Mouse (Mus musculus) megakaryocyte, embryonic 14.5 days (primary cell): ENCODE data around the gene Yipf1. TPM values are rescaled to one million over a fixed set of nuclear protein-coding genes. Genes with fewer than 3 reads are reported as not detected.
"Not testable (repeated sequence)": the region's sequence is repeated elsewhere in the genome, so short reads cannot be mapped to it uniquely, and the experiment has no call there.

Experiments used
- H3K27me3 ChIP-seq: replicated peaks from 2 replicates; pipeline ENCODE3; 2012; ENCODE audit warnings: inconsistent platforms
- H3K36me3 ChIP-seq: replicated peaks from 2 replicates; pipeline ENCODE3; 2012; ENCODE audit warnings: low read length, inconsistent platforms, mixed read lengths
- H3K4me1 ChIP-seq: 2 replicates; pipeline ENCODE4 v1.6.1; 2012; ENCODE audit warnings: inconsistent platforms
- H3K4me3 ChIP-seq: replicated peaks from 2 replicates; pipeline ENCODE3; 2012; ENCODE audit warnings: moderate library complexity, mild to moderate bottlenecking, inconsistent platforms
- H3K9me3 ChIP-seq: 2 replicates; pipeline ENCODE4 v1.6.1; 2012; ENCODE audit warnings: inconsistent platforms
- FLI1 ChIP-seq: IDR thresholded peaks from 2 replicates; pipeline ENCODE4 v1.6.1; 2012; ENCODE audit warnings: low read length, inconsistent platforms, mixed read lengths
- GATA1 ChIP-seq: IDR thresholded peaks from 3 replicates; pipeline ENCODE4 v1.6.1; 2012; ENCODE audit warnings: mixed read lengths, low read length, inconsistent platforms, borderline replicate concordance
- polyA plus RNA-seq: library from polyadenylated mRNA; stranded (reverse); fragments of >175 nt; gene quantifications from 2 replicates; pipeline ENCODE4 v1.2.3, GENCODE M21; 2012; ENCODE audit warnings: low replicate concordance; ENCODE audit not compliant: insufficient read depth

Gene Yipf1
- polyA plus RNA-seq, 1 experiment: 16.3 TPM

DNA sequence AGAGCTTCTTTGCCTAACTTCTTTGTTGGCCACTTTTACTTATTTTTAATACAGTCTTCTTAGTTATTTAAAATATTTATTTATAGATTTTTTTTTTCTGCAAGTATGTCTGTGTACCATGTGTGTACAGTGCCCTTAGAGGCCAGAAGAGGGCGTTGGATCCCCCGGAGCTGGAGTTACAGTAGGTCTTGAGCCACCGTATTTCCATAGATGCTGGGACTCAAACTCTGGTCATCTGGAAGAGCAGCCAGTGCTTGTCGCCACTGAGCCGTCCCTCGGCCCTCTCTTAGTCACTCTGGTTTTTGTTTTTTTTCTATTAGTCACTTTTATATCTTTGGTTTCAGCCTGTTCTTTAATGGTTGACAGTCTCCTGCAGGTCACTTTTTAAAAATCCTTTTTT lies 49.4 kb downstream of the Yipf1 start:
- Histone ChIP-seq H3K4me3 (no peak overlapping the region), H3K27me3 (no peaks in the 10 kb centered on the region), H3K36me3 (peaks cover 37% of the 10 kb centered on the region), H3K9me3 (peaks cover under 1% of the 10 kb centered on the region), H3K4me1 (peaks cover 74% of the 10 kb centered on the region)
- TF ChIP-seq FLI1: no peak
- no peak for TF ChIP-seq GATA1

DNA sequence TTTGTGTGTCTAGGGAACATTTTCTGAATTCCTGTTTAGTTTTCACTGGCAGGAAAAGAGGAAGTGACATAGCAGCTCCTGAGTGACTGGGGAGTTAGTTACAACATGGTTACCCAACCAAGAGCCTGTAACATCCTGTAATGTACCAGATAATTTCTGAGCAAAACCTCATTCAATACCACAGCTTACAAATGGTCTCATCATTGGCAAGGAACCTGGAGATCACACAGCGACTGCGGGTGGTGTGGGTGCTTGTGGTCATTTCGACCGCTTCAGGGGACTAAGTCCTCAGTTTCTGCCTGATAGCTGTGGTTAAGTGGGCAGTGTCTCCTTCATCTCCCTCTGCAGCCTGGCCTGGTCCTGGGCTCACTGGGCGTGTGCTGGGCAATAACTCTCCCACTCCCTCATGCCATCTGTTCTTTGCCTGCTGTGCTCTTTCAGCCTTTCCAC lies 50.1 kb downstream of the Yipf1 start:
- Histone ChIP-seq H3K9me3 (no peaks in the 10 kb centered on the region), H3K27me3 (no peaks in the 10 kb centered on the region), H3K4me3 (peak overlapping the region; percentile 87)

DNA sequence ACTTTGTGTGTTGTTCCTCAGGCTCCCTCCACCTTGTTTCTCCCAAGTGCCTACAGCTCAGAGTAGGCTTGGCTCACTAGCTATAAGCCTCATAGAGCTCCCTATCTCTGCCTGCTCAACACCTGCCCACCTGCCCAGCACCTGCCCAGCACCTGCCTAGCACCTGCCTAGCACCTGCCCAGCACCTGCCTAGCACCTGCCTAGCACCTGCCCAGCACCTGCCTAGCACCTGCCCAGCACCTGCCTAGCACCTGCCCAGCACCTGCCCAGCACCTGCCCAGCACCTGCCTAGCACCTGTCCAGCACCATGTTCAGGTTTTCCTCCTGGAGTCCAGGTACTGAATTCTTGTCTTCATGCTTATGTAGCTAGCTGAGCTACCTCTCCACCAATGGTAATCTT lies 52.2 kb downstream of the Yipf1 start:
- Histone ChIP-seq H3K36me3 (peaks cover 31% of the 10 kb centered on the region), H3K4me1 (peaks cover 70% of the 10 kb centered on the region)
- H3K27me3 ChIP-seq, H3K9me3 ChIP-seq, H3K4me3 ChIP-seq: not testable (repeated sequence)

More for the DNA sequence above, 50.1 kb downstream of the Yipf1 start:
- TF ChIP-seq GATA1 (peak; percentile 52; the same call in 1 of the 3 replicates), FLI1 (peak; percentile 20; the same call in 1 of the 2 replicates)
- H3K4me1 ChIP-seq: peaks cover 77% of the 10 kb centered on the region
- H3K36me3 ChIP-seq: peaks cover 31% of the 10 kb centered on the region

DNA sequence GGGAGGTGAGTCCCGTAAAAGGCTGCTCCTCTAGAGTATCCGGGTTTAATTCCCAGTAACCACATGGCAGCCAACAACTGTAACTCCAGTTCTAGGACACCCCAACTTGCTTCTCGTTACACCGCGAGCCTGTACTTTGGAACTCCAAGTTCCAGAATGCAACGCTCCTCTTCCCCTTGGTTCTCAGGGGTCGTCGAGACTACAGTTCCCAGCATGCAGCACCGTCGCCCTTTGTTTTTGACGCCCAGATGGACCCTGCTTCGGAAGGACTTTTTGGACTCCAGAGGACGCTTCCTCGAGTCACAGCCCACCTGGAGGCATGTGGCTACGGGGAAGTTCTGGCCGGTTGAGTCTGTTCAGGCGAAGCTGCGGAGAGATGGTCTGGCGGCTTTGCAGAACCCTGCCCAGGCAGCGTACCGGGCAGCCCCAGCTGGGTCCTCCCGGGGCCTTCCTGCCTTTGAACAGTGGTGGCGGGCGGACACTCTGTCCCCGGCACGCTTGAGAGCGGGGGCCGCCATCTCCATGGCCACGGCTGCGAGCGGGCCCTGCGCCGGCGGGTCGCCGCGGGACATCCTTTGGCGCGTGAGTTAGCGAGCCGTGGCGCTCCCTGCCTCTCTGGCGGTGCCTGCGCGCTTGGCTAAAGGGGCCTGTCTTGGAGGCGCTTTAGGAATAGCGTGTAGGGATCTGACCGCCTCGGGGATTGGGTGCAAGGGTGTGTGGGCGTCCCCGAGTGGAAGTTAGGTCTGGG lies 53.6 kb downstream of the Yipf1 start, which contains the start of gene Ndc1:
Gene Ndc1 (plus strand): TSS at position 218 of the 748 bp plus-strand sequence.
- Histone ChIP-seq H3K9me3 (no peaks in the 10 kb centered on the region), H3K4me3 (peak within 1 kb of the TSS; percentile 96), H3K4me1 (peaks cover 61% of the 10 kb centered on the region), H3K27me3 (no peaks in the 10 kb centered on the region), H3K36me3 (peaks cover 33% of the 10 kb centered on the region)
- TF ChIP-seq GATA1: no peak
- 0 out of 2 replicates have a peak, but pooled peaks have one; percentile 10 for TF ChIP-seq FLI1

DNA sequence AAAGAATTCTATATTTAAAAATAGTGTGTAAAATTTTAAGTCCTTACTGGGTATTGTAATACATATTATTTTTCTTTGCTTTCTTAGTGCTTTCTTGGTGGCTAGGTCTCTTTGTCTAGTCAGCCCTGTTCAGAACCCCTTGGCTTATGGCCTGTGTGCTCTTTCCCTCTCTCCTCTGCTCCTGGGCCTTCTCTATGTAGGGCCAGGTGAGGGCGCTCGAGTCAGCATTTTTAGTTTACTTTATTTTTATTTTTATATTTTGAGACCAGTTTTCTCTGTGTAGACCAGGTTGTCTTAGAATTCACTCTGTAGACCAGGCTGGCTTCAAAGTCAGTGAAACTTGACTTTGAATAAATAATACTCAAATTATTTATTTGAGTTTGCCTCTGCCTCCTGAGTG lies 58.1 kb downstream of the Yipf1 start:
- no peak overlapping the region for H3K4me3 ChIP-seq
- TF ChIP-seq FLI1 (no peak), GATA1 (no peak)
- no peaks in the 10 kb centered on the region for H3K27me3 ChIP-seq
- H3K9me3 ChIP-seq: no peaks in the 10 kb centered on the region
- H3K36me3 ChIP-seq: peaks cover 72% of the 10 kb centered on the region
- peaks cover 24% of the 10 kb centered on the region for H3K4me1 ChIP-seq

DNA sequence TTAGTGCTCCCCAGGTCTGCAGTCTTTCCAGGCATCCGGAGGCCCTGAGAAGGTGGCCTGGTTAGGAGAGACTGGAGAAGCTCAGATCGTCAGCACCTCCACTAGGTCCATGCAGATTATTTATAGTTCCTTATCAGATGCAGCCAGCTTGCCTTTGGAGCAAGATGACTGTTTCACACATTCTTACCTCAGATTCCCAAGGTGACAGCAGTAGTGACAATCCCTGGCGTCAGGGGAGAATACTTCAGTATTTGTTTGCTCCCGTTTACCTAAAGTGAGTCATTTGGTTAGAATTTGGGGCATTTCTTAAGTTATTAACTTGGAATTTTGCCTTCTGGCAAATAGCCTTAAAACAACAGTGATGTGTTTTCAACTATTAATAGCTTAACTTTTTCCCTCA lies 60.5 kb downstream of the Yipf1 start:
- H3K36me3 ChIP-seq: peaks cover 87% of the 10 kb centered on the region
- no peak overlapping the region for H3K4me3 ChIP-seq
- no peaks in the 10 kb centered on the region for H3K9me3 ChIP-seq
- no peaks in the 10 kb centered on the region for H3K27me3 ChIP-seq
- peaks cover 13% of the 10 kb centered on the region for H3K4me1 ChIP-seq
- TF ChIP-seq GATA1: no peak

DNA sequence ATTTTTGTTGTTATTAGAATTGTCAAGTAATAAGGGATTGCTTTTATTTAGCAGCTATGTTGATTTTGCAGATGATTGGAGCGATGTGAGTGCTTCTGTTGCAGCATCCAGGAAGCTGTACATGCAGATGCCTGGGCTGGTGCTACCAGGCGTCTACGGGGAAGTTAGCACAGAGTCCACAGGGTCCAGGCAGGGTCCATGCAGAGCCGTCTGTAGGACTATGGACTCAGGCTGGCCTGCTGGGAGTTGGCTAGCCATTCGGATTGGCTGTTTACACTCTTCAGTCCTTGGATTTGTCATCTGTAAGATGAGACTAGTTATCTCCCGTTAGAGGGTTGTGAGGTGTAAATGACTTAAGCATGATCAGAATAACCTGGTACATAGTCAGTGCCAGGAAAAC lies 64.8 kb downstream of the Yipf1 start:
- no peak for TF ChIP-seq GATA1
- no peak for TF ChIP-seq FLI1
- Histone ChIP-seq H3K9me3 (no peaks in the 10 kb centered on the region), H3K36me3 (peaks cover 86% of the 10 kb centered on the region), H3K4me1 (peaks cover 10% of the 10 kb centered on the region), H3K27me3 (no peaks in the 10 kb centered on the region), H3K4me3 (no peak overlapping the region)

DNA sequence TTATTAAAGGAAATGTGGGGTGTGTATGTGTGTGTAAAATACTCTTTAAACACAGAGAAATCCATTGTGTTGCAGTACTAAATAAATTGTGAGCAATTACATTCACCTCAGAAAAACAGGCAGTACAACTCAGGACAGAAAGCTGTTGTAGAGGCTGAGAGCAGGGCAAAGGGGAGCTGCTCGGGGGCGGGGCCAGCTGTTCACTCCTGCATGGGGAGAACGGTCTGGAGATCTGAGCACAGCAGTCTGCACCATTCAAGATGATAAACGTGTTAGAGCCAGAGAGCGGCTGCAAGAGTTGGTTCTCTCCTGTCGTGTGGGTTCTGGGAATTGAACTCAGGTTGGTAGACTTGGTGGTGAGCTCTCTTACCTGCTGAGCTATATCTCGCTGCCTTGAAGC lies 66.7 kb downstream of the Yipf1 start:
- peaks cover 86% of the 10 kb centered on the region for H3K36me3 ChIP-seq
- no peaks in the 10 kb centered on the region for H3K9me3 ChIP-seq
- peaks cover 10% of the 10 kb centered on the region for H3K4me1 ChIP-seq
- H3K4me3 ChIP-seq: no peak overlapping the region
- no peak for TF ChIP-seq FLI1
- no peaks in the 10 kb centered on the region for H3K27me3 ChIP-seq

DNA sequence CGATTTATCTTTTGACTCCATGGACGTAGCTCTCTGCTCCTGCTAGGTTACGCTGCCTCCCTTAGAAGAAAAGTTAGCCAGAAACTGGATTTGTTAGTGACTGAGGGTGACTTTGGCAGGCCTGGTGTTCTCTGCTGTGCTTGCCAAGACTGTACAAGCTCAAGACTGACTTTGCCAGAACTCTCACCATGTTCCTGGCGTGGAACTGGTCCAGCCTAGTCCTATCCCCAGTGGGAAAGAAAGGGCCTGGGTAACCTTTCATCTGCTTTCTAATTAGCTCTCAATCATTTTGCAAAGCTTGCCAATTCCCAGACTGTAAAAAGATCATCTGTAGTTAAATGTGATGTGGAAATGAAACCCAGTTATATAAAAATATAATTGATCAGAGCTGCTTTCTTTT lies 72.9 kb downstream of the Yipf1 start:
- H3K36me3 ChIP-seq: peaks cover 92% of the 10 kb centered on the region

DNA sequence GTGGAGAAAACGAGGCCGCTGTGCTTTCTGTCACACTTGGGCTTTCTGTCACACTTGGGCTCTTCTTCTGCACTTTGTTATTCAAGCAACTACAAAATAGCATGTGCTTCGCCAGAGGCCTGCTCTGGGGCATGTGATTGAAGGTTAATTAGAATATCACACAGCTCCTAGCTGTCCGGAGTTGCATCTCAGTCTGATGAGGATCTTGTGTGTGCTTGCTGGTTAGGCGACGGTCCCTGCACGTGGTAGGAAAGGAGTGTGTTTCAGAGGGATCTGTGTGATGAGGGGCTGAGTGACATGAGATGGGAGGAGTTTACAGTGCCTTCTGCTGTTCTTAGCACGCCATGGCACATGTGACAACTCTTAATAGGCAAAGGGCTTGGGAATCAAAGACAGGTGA lies 73.3 kb downstream of the Yipf1 start:
- Histone ChIP-seq H3K4me1 (peaks cover 6% of the 10 kb centered on the region), H3K9me3 (no peaks in the 10 kb centered on the region), H3K4me3 (no peak overlapping the region), H3K36me3 (peaks cover 94% of the 10 kb centered on the region), H3K27me3 (no peaks in the 10 kb centered on the region)
- TF ChIP-seq GATA1: no peak
- no peak for TF ChIP-seq FLI1

More for the DNA sequence above, 72.9 kb downstream of the Yipf1 start:
- peaks cover 6% of the 10 kb centered on the region for H3K4me1 ChIP-seq
- TF ChIP-seq FLI1: no peak
- TF ChIP-seq GATA1: no peak
- H3K9me3 ChIP-seq: no peaks in the 10 kb centered on the region
- no peak overlapping the region for H3K4me3 ChIP-seq
- H3K27me3 ChIP-seq: no peaks in the 10 kb centered on the region

DNA sequence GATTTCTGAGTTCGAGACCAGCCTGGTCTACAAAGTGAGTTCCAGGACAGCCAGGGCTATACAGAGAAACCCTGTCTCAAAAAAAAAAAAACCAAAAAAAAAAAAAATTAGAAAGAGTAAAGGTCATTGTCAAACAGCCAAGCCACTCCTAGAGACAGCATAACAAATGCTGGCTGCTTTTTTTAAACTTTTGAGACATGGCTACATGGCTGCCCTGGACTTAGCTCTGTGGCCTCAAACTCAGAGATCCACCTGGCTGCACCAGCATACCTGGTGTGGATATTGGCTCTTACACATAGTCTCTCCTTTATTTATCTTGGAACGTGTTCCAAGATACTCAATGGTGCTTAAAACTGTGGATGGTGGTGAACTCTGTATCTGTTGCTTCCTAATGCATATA lies 74.1 kb downstream of the Yipf1 start:
- peaks cover 94% of the 10 kb centered on the region for H3K36me3 ChIP-seq

More for the DNA sequence above, 74.1 kb downstream of the Yipf1 start:
- no peak overlapping the region for H3K4me3 ChIP-seq
- no peaks in the 10 kb centered on the region for H3K27me3 ChIP-seq
- no peaks in the 10 kb centered on the region for H3K9me3 ChIP-seq
- H3K4me1 ChIP-seq: peaks cover 1% of the 10 kb centered on the region
- no peak for TF ChIP-seq FLI1
- no peak for TF ChIP-seq GATA1
